Mouse (Mus musculus) WW6 (cell line): ENCODE measurements around the gene Entr1.
"Not testable (repeated sequence)": the region's sequence is repeated elsewhere in the genome, so short reads cannot be mapped to it uniquely, and the experiment has no call there.

Experiments
- DNase-seq: peaks from one replicate; pipeline ENCODE4 v3.0.0-alpha.2; 2013; ENCODE audit warnings: low read depth, low spot score

The Entr1 gene

GRCm38 (mm10) chr2:26388682-26389153 lies 398 bp downstream of the Entr1 start:
- DNase-seq = no peak

- DNase-seq = no peak
Observed at GRCm38 (mm10) chr2:26387713-26388112, 1.4 kb downstream of the Entr1 start.

- not testable (repeated sequence) for DNase-seq
Observed at GRCm38 (mm10) chr2:26380871-26381270, 8.2 kb downstream of the Entr1 start.

GRCm38 (mm10) chr2:26380131-26380771 lies 8.9 kb downstream of the Entr1 start, which contains the start of gene Snapc4:
TSS of gene Snapc4 (minus strand) at chr2:26380653.
- DNase-seq = peak; percentile 66

- DNase-seq = no peak
Observed at GRCm38 (mm10) chr2:26372396-26372795, 16.7 kb downstream of the Entr1 start.

GRCm38 (mm10) chr2:26368572-26368971 lies 20.5 kb downstream of the Entr1 start:
- DNase-seq = no peak

- no peak for DNase-seq
Observed at GRCm38 (mm10) chr2:26367911-26368310, 21.2 kb downstream of the Entr1 start.

GRCm38 (mm10) chr2:26364738-26365465 lies 24.2 kb downstream of the Entr1 start:
- no peak for DNase-seq

- DNase-seq = no peak
Observed at GRCm38 (mm10) chr2:26363481-26363880, 25.6 kb downstream of the Entr1 start.

GRCm38 (mm10) chr2:26362991-26363390 lies 26.1 kb downstream of the Entr1 start:
- no peak for DNase-seq

- no peak for DNase-seq
Observed at GRCm38 (mm10) chr2:26360772-26361171, 28.3 kb downstream of the Entr1 start, which contains the start of gene Card9. TSS of gene Card9 (minus strand) at chr2:26360918.

- DNase-seq = no peak
Observed at GRCm38 (mm10) chr2:26359983-26360382, 29.1 kb downstream of the Entr1 start.

GRCm38 (mm10) chr2:26358667-26359320 lies 30.3 kb downstream of the Entr1 start:
- DNase-seq = no peak

- no peak for DNase-seq
Observed at GRCm38 (mm10) chr2:26357484-26357883, 31.6 kb downstream of the Entr1 start.

GRCm38 (mm10) chr2:26356678-26357077 lies 32.4 kb downstream of the Entr1 start:
- DNase-seq = no peak

GRCm38 (mm10) chr2:26356231-26356630 lies 32.9 kb downstream of the Entr1 start:
- DNase-seq = no peak

GRCm38 (mm10) chr2:26354401-26354800 lies 34.7 kb downstream of the Entr1 start:
- DNase-seq = no peak

- DNase-seq = no peak
Observed at GRCm38 (mm10) chr2:26353066-26353980, 35.8 kb downstream of the Entr1 start.

- no peak for DNase-seq
Observed at GRCm38 (mm10) chr2:26352291-26352910, 36.7 kb downstream of the Entr1 start.

GRCm38 (mm10) chr2:26351358-26352290 lies 37.5 kb downstream of the Entr1 start, which contains the start of gene Dnlz:
TSS of gene Dnlz (minus strand) at chr2:26352110.
- DNase-seq = peak; percentile 77
